Mouse (Mus musculus) liver, embryonic 14.5 days (tissue): Measurements from ENCODE around the gene Tnrc6c.

Source experiments
- CTCF ChIP-seq: IDR thresholded peaks from 2 replicates; pipeline ENCODE4 v1.5.1; 2016; ENCODE audit warnings: antibody characterized with exemption, low read depth, control low read depth
- EP300 ChIP-seq: IDR thresholded peaks from 2 replicates; pipeline ENCODE4 v1.6.1; 2016; ENCODE audit warnings: antibody characterized with exemption, low read depth

DNA sequence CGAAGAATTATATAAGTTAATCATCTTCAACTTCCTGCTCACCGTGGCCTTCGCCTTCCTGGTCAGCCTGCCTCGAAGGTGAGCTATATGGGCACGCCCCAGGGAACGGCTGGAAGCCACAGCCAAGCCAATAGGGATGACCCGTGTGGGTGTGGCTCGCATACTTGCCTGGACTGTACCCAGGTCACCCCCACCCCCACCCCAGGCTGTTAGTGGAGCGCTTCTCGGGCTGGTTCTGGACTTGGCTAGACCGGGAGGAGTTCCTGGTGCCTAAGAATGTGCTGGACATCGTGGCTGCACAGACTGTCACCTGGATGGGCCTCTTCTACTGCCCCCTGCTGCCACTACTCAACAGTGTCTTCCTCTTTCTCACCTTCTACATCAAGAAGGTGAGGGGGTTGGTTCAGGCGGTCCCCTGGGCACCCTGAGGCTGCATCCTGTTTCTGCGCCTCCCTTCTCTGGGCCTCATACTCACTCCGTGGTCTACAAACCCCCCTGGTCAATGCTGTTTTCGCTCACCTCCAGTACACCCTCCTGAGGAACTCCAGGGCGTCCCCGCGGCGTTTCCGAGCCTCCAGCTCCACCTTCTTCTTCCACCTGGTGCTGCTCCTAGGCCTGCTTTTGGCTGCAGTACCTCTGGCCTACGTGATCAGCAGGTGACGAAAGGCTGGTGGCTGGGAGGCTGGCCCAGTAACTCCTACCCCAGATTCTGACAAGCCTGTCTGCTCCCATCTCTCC, 136.8 kb downstream of the Tnrc6c start:
- peak; percentile 77 for TF ChIP-seq CTCF
- TF ChIP-seq EP300: no peak
